In genomic region chr1:93326446-93326845, GRCm38 (mm10) we compare ENCODE assay signal across 15 mouse cellular contexts. TPM values are rescaled to one million over a fixed set of nuclear protein-coding genes. Genes with fewer than 3 reads are reported as not detected.
DNase-seq lines count a peak whose midpoint lies in the region.
"Had no signal": no experiment of that assay in that cellular context is flagged by ENCODE, and none has a peak within 500 bp of the region (broad histone marks: within the 10 kb centered on the region; RNA-seq: fewer than 3 reads in every experiment).

No protein-coding gene starts in this region.

- DNase-seq in adrenal gland, adult 2 months = peak; percentile 73
- DNase-seq in adrenal gland, adult 18-20 months (ENCODE audit: low spot score in 2 of 2) = no peak
- peak; percentile 96 for DNase-seq in 3T3-L1 (ENCODE audit: low read depth, low spot score)
- peak; percentile 24 for DNase-seq in adrenal gland, adult 8-10 months
- DNase-seq in adrenal gland, postnatal 36 days = peak; percentile 51 to 58
- DNase-seq in layer of hippocampus, adult 8-10 months (ENCODE audit: low spot score in 2 of 2) = no peak
- DNase-seq in testis, postnatal 10 days (ENCODE audit: low spot score) = no peak
- DNase-seq: cerebellum, adult 18-20 months; cerebellum, postnatal 10 days; gastrocnemius, postnatal 14 days; heart, adult 2 months; kidney, adult 2 months had no signal

RNA-seq across cellular contexts. Expression of gene Ppp1r7, which starts 16.2 kb away (rescaled TPM):
- 10 to 100 TPM; 18.2 to 24.0 TPM for total RNA-seq in adrenal gland, adult 2 months (2021)
- polyA plus RNA-seq in adrenal gland, adult 2 months (2012; rRNA removed) = 2.2 and 2.5 TPM in 2 replicates
- 10 to 100 TPM; 20.4 to 28.5 TPM for total RNA-seq in adrenal gland, adult 18-20 months (2021)
- total RNA-seq in adrenal gland, adult 8-10 months (2022) = 10 to 100 TPM; 31.1 to 46.5 (median 35.7) TPM
- total RNA-seq in adrenal gland, postnatal 36 days (2021) = 10 to 100 TPM; 31.8 to 32.5 TPM
- 10 to 100 TPM; 75.5 to 85.2 (median 78.7) TPM for total RNA-seq in layer of hippocampus, adult 8-10 months (2022)

RNA-seq across cellular contexts. Expression of gene Pask, which starts 16.8 kb away (rescaled TPM):
- 1 to 10 TPM; 2.3 to 5.9 TPM for total RNA-seq in adrenal gland, adult 2 months (2021)
- polyA plus RNA-seq in adrenal gland, adult 2 months (2012; rRNA removed) = 0.85 and 1.7 TPM in 2 replicates
- total RNA-seq in adrenal gland, adult 18-20 months (2021) = 1 to 10 TPM; 2.7 to 3.6 TPM
- 1 to 10 TPM; 4.9 to 7.9 (median 5.8) TPM for total RNA-seq in adrenal gland, adult 8-10 months (2022)
- total RNA-seq in adrenal gland, postnatal 36 days (2021) = 1 to 10 TPM; 3.3 to 3.7 TPM
- 1 to 10 TPM; 3.7 to 9.8 (median 4.4) TPM for total RNA-seq in layer of hippocampus, adult 8-10 months (2022)

RNA-seq across cellular contexts. Expression of gene Mterf4, which starts 20.7 kb away (rescaled TPM):
- total RNA-seq in adrenal gland, adult 2 months (2021) = 10 to 100 TPM; 25.8 to 28.7 TPM
- 7.2 and 9.0 TPM in 2 replicates for polyA plus RNA-seq in adrenal gland, adult 2 months (2012; rRNA removed)
- total RNA-seq in adrenal gland, adult 18-20 months (2021) = 10 to 100 TPM; 23.1 to 23.3 TPM
- total RNA-seq in adrenal gland, adult 8-10 months (2022) = 10 to 100 TPM; 25.1 to 28.8 (median 26.1) TPM
- total RNA-seq in adrenal gland, postnatal 36 days (2021) = 10 to 100 TPM; 23.0 to 24.9 TPM
- total RNA-seq in layer of hippocampus, adult 8-10 months (2022) = 10 to 100 TPM; 20.7 to 25.8 (median 22.0) TPM

RNA-seq across cellular contexts. Expression of gene Ano7, which starts 47.3 kb away (rescaled TPM):
- total RNA-seq in adrenal gland, adult 2 months (2021) = not detected
- 0.07 and 0.21 TPM in 2 replicates for polyA plus RNA-seq in adrenal gland, adult 2 months (2012; rRNA removed)
- total RNA-seq in adrenal gland, adult 18-20 months (2021) = not detected
- total RNA-seq in adrenal gland, adult 8-10 months (2022) = not detected
- total RNA-seq in adrenal gland, postnatal 36 days (2021) = not detected
- total RNA-seq in layer of hippocampus, adult 8-10 months (2022) = under 1 TPM in 2 of 4 experiments, not detected in 2; 0.76 to 0.80 TPM
- total RNA-seq: gastrocnemius, adult 18-20 months; gastrocnemius, postnatal 14 days; heart, adult 2 months; heart, postnatal 25 days had no signal
- polyA plus RNA-seq: erythroblast, embryonic 14.5 days had no signal

Comparison
In these comparisons a context has a peak if more than half of its experiments do, and no peak if none do; other contexts are left out.
1. DNase-seq: peak in adrenal gland, adult 2 months (single experiment), 3T3-L1 (single experiment), adrenal gland, adult 8-10 months (single experiment) and adrenal gland, postnatal 36 days (2 of 2); none in adrenal gland, adult 18-20 months (0 of 2), layer of hippocampus, adult 8-10 months (0 of 2) and testis, postnatal 10 days (single experiment).